Mouse (Mus musculus): ENCODE measurements around the gene Carhsp1. TPM values are rescaled to one million over a fixed set of nuclear protein-coding genes. Genes with fewer than 3 reads are reported as not detected.

The Carhsp1 gene
- polyA plus RNA-seq, 1 experiment from 2014 or later = 89.4 TPM

DNA sequence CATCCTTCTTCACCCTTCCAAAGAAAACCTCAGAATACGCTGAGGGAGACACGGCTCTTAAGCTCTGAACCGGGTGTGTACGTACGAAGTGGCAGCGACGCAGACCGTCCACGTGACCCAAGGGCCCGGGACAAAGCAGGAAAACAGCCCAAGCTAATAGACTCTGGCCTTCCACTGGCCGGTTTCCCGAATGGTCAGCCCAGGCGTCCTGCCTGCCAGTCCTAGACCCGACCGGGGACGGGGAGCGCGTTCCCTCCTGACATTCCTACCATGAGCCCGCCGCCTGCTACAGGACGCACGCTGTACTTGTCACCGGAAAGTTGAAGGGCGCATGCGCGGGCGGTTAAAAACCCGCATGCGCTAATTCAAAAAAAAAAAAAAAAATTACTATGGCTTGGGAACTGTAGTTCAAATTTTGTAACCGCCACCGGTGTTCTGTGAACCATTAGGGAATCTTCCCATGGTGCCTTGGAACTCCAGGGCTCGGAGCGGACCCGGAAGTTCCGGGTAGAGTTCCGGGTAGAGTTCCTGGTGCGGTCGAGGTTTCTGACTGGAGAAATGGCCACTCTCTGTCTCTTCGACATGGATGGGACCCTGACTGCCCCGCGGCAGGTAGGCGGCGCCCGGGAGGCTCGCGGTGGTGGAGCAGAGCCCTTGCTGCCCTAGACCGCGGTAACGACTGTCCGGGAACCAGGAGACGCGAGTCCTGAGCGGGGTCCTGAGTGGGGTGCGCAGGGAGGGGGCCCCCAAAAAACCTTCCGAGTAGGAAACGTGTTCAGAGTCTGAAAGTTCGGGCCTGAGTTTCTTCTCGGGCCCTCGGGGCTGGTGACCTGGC, 34.5 kb downstream of the Carhsp1 start, which contains the start of the genes Pmm2 and Tmem186:
TSS of gene Pmm2 (plus strand) at position 458 of the 835 bp plus-strand sequence.
TSS of gene Tmem186 (minus strand) at position 496 of the 835 bp plus-strand sequence.
- peaks cover 17% of the 10 kb centered on the region for H3K4me1 ChIP-seq (ENCODE audit: control insufficient read depth, insufficient read depth, low read length)
- H3K4me3 ChIP-seq (ENCODE audit: low read length) = peak within 1 kb of the TSS; percentile 62
- no peaks in the 10 kb centered on the region for H3K27me3 ChIP-seq (replicated peaks; ENCODE audit: control insufficient read depth, insufficient read depth, low read length)
- peak; percentile 88 for ATAC-seq
- peak within 1 kb of the TSS; percentile 86 for H3K27ac ChIP-seq (ENCODE audit: low read length)
- under 1% methylated on average over 59 of the region's 59 CpGs for WGBS
- H3K9ac ChIP-seq (ENCODE audit: low read depth, low read length) = peak within 1 kb of the TSS; percentile 83
- H3K36me3 ChIP-seq (ENCODE audit: control insufficient read depth, insufficient read depth, low read length) = 0 out of 2 replicates have a peak, but pooled peaks cover 2% of the 10 kb centered on the region
- H3K4me2 ChIP-seq (ENCODE audit: low read depth, low read length) = peak within 1 kb of the TSS; percentile 73
- H3K9me3 ChIP-seq (ENCODE audit: control insufficient read depth, low read length) = no peaks in the 10 kb centered on the region

DNA sequence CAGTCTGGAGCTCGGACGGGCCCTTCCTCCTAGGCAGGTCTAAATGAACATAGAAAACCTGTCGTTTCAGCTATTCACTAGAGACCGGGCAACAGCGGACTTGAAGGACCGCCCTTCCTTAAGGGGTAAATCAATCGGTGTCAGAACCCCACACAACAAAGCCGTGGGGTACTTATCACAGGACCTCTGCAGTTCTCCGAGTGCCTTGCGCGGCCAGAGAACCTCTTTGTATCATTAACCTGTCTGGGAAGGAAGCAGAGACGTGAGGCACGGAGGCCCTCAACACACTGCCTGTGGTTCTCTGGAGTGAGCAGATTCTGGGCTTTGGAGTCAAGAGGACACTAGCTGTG, 35.1 kb downstream of the Carhsp1 start:
- peak overlapping the region; percentile 83 for H3K9ac ChIP-seq (ENCODE audit: low read depth, low read length)
- peaks cover 17% of the 10 kb centered on the region for H3K4me1 ChIP-seq (ENCODE audit: control insufficient read depth, insufficient read depth, low read length)
- peak overlapping the region; percentile 73 for H3K4me2 ChIP-seq (ENCODE audit: low read depth, low read length)

DNA sequence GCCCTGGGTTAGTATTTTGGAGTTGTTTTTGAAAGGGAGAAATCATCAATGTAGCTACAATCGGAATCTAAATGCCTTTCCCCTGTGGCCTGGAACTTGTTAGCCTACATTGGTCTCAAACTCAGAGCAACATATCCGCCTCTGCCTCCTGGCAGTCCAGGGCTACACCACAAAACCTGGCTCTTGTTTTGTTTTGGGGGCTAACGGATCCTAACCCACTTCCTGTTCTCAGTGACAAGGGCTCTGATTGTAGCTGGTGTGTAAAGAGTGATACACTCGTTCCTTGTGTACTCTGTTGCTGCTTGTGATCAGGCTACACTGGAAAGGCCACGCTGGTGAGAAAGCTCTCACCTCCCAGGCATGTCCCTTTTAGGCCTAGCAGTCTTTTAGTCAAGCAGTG, 40.5 kb downstream of the Carhsp1 start:
- Histone ChIP-seq H3K9me3 (ENCODE audit: control insufficient read depth, low read length) (no peaks in the 10 kb centered on the region), H3K27ac (ENCODE audit: low read length) (no peak overlapping the region), H3K36me3 (ENCODE audit: control insufficient read depth, insufficient read depth, low read length) (0 out of 2 replicates have a peak, but pooled peaks cover 2% of the 10 kb centered on the region), H3K27me3 (replicated peaks; ENCODE audit: control insufficient read depth, insufficient read depth, low read length) (no peaks in the 10 kb centered on the region), H3K4me2 (ENCODE audit: low read depth, low read length) (no peak overlapping the region), H3K4me1 (ENCODE audit: control insufficient read depth, insufficient read depth, low read length) (peaks cover 10% of the 10 kb centered on the region), H3K9ac (ENCODE audit: low read depth, low read length) (no peak overlapping the region), H3K4me3 (ENCODE audit: low read length) (no peak overlapping the region)
- 89% methylated on average over 5 of the region's 5 CpGs for WGBS
- no peak for ATAC-seq

More for the DNA sequence above, 35.1 kb downstream of the Carhsp1 start:
- Histone ChIP-seq H3K27me3 (replicated peaks; ENCODE audit: control insufficient read depth, insufficient read depth, low read length) (no peaks in the 10 kb centered on the region), H3K36me3 (ENCODE audit: control insufficient read depth, insufficient read depth, low read length) (0 out of 2 replicates have a peak, but pooled peaks cover 2% of the 10 kb centered on the region), H3K27ac (ENCODE audit: low read length) (peak overlapping the region; percentile 86), H3K4me3 (ENCODE audit: low read length) (peak overlapping the region; percentile 62), H3K9me3 (ENCODE audit: control insufficient read depth, low read length) (no peaks in the 10 kb centered on the region)
- peak; percentile 33; the same call in 1 of the 2 replicates for ATAC-seq
- under 1% methylated on average over 13 of the region's 13 CpGs for WGBS

DNA sequence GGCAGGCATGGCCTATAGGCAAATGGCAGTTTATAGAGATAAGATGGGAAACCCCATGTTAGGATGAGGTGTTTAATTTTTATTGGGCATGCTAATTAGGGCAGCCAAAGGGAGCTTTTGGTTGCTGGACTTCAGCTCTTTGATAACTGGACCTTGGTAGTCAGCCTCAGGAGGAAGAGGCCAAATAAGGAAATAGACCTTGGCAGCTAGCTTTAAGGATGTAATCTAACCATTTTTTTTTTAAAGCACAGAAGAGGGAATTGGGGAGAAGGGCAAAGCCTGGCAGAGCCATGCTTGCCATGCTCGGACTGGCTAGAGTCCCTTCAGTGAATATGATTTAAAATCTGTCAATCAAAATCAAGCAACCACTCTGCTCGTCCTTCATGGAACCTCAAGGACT, 41.5 kb downstream of the Carhsp1 start:
- 0 out of 2 replicates have a peak, but pooled peaks cover under 1% of the 10 kb centered on the region for H3K36me3 ChIP-seq (ENCODE audit: control insufficient read depth, insufficient read depth, low read length)
- H3K4me3 ChIP-seq (ENCODE audit: low read length) = no peak overlapping the region
- ATAC-seq = 0 out of 2 replicates have a peak, but pooled peaks have one; percentile 32
- peaks cover 3% of the 10 kb centered on the region; the same call in 1 of the 2 replicates for H3K4me1 ChIP-seq (ENCODE audit: control insufficient read depth, insufficient read depth, low read length)
- no peaks in the 10 kb centered on the region for H3K9me3 ChIP-seq (ENCODE audit: control insufficient read depth, low read length)
- WGBS = 71% methylated on average over 2 of the region's 2 CpGs
- H3K9ac ChIP-seq (ENCODE audit: low read depth, low read length) = no peak overlapping the region
- H3K27ac ChIP-seq (ENCODE audit: low read length) = no peak overlapping the region
- no peaks in the 10 kb centered on the region for H3K27me3 ChIP-seq (replicated peaks; ENCODE audit: control insufficient read depth, insufficient read depth, low read length)
- no peak overlapping the region for H3K4me2 ChIP-seq (ENCODE audit: low read depth, low read length)

DNA sequence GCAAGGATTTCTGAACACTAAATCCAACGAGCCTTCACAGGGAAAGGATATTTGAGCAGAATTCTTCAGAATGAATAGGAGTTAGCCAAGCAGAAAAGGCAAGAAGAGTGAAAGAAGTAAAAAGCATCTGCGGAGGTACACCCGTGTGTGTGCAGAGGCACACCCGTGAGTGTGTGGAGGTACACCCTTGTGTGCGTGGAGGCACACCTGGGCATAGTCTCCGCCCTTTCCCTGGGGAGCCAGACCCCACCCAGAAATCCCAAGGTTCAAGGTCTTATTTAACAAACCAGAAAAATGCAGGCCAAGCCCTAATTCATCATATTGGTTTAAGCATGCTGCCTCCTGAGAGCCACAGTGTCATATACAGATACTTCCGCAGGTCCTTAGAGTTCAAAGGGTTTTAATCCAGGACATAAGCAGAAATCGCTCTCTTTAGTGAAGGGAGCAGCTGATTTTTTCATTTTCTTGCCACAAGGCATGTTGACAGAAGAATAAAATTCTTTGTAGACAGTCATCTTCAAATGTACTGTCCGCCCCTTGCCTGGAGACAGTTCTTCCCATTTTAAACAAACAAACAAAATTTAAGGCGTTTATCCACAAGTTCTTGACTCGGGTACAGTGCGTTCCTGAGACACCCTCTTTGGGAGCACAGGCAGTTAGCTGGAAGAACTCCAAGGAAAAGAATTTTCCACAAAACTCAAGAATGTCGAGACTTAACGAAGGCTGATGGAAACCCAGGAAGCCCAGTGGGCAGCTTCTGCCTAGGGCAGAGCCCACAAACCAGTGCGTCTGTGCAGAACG, 51.4 kb downstream of the Carhsp1 start:
- Histone ChIP-seq H3K27me3 (replicated peaks; ENCODE audit: control insufficient read depth, insufficient read depth, low read length) (no peaks in the 10 kb centered on the region), H3K9me3 (ENCODE audit: control insufficient read depth, low read length) (0 out of 2 replicates have a peak, but pooled peaks cover 5% of the 10 kb centered on the region), H3K4me2 (ENCODE audit: low read depth, low read length) (no peak overlapping the region), H3K4me3 (ENCODE audit: low read length) (no peak overlapping the region), H3K9ac (ENCODE audit: low read depth, low read length) (no peak overlapping the region), H3K4me1 (ENCODE audit: control insufficient read depth, insufficient read depth, low read length) (peaks cover 16% of the 10 kb centered on the region), H3K36me3 (ENCODE audit: control insufficient read depth, insufficient read depth, low read length) (no peaks in the 10 kb centered on the region), H3K27ac (ENCODE audit: low read length) (peak overlapping the region; percentile 55)
- WGBS = 43% methylated on average over 16 of the region's 16 CpGs
- ATAC-seq = peak; percentile 82

DNA sequence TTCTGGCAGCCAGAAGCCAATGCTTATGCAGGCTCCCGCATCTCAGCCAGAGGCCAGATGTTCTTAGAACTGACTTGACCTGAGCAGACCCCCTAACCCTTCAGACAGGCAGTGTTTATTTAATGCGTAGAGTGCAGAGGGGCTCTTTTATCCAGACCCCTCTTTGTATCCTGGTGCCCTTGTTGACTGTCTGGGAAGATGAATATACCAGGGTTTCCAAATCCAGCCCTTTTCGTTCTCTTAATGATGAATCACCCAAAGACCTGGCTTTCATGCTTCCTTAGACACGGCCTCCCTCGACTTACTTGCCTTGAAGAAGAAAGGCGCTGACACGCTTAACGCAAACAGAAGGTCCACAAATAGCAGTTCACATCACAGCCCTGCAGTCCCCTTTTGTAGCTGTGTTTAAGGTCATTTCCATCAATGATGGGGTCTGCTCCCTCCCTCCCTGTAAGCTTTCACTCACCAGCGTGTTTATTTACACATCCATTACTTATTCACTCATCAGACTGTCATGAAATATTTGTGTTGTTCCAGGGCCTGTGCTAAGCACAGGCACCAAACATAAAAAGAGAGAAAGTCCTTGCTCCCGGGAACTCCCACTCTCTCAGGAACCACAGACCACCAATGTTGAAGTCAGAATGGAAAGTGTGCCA, 52.2 kb downstream of the Carhsp1 start:
- Histone ChIP-seq H3K9ac (ENCODE audit: low read depth, low read length) (no peak overlapping the region), H3K4me3 (ENCODE audit: low read length) (no peak overlapping the region), H3K36me3 (ENCODE audit: control insufficient read depth, insufficient read depth, low read length) (no peaks in the 10 kb centered on the region), H3K27me3 (replicated peaks; ENCODE audit: control insufficient read depth, insufficient read depth, low read length) (no peaks in the 10 kb centered on the region), H3K27ac (ENCODE audit: low read length) (peak overlapping the region; percentile 47; the same call in 1 of the 2 replicates), H3K4me1 (ENCODE audit: control insufficient read depth, insufficient read depth, low read length) (peaks cover 16% of the 10 kb centered on the region), H3K9me3 (ENCODE audit: control insufficient read depth, low read length) (0 out of 2 replicates have a peak, but pooled peaks cover 5% of the 10 kb centered on the region), H3K4me2 (ENCODE audit: low read depth, low read length) (no peak overlapping the region)
- peak; percentile 8; the same call in 1 of the 2 replicates for ATAC-seq
- 28% methylated on average over 10 of the region's 10 CpGs for WGBS

DNA sequence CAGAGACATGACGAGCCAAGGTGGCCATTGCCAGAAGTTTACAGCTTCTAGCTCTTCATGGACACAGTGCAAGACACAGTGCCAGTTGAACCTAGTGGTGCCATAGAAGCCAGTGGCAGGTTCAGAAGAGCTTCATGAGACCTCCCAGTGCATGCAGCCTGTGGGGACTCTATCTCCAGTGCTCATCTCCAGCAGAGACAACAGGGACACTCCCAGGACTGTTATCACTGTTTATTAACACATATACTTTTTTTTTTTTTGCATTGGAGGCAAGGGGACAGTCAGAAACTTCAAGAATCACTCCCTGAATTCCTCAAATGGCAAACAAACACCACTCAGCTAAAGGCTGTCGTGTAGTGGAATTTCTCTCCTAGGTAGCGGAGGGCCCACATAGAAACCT, 58.5 kb downstream of the Carhsp1 start:
- no peaks in the 10 kb centered on the region; the same call in 1 of the 2 replicates for H3K9me3 ChIP-seq (ENCODE audit: control insufficient read depth, low read length)
- no peak overlapping the region for H3K4me3 ChIP-seq (ENCODE audit: low read length)
- H3K27ac ChIP-seq (ENCODE audit: low read length) = no peak overlapping the region
- no peaks in the 10 kb centered on the region for H3K27me3 ChIP-seq (replicated peaks; ENCODE audit: control insufficient read depth, insufficient read depth, low read length)
- 83% methylated on average over 3 of the region's 3 CpGs for WGBS
- no peaks in the 10 kb centered on the region for H3K4me1 ChIP-seq (ENCODE audit: control insufficient read depth, insufficient read depth, low read length)
- no peak overlapping the region for H3K4me2 ChIP-seq (ENCODE audit: low read depth, low read length)
- no peak for ATAC-seq
- no peak overlapping the region for H3K9ac ChIP-seq (ENCODE audit: low read depth, low read length)
- H3K36me3 ChIP-seq (ENCODE audit: control insufficient read depth, insufficient read depth, low read length) = 0 out of 2 replicates have a peak, but pooled peaks cover 6% of the 10 kb centered on the region

DNA sequence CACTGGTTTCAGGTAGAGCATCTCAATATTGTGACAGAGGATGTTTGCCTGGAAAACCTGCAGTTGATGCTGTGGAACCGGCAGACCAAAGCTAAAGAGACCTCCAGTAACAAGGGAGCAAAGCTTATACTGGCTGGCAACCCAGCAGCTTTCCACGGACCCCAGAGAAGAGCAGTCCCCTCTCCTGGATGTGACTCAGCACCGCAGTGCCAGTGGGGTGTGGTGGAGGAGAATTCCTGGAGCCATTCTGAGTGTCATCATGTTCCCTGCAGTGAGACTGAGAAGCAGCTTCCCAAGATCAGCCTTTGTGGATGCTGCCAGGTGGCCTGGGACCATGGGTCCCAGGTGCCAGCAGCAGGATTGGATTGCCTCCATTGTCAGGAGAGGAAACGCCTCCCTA, 58.9 kb downstream of the Carhsp1 start:
- no peaks in the 10 kb centered on the region; the same call in 1 of the 2 replicates for H3K9me3 ChIP-seq (ENCODE audit: control insufficient read depth, low read length)
- no peak overlapping the region for H3K4me2 ChIP-seq (ENCODE audit: low read depth, low read length)
- ATAC-seq = 0 out of 2 replicates have a peak, but pooled peaks have one; percentile 32
- no peak overlapping the region for H3K27ac ChIP-seq (ENCODE audit: low read length)
- no peaks in the 10 kb centered on the region for H3K27me3 ChIP-seq (replicated peaks; ENCODE audit: control insufficient read depth, insufficient read depth, low read length)
- no peaks in the 10 kb centered on the region for H3K4me1 ChIP-seq (ENCODE audit: control insufficient read depth, insufficient read depth, low read length)
- 85% methylated on average over 4 of the region's 4 CpGs for WGBS
- H3K36me3 ChIP-seq (ENCODE audit: control insufficient read depth, insufficient read depth, low read length) = 0 out of 2 replicates have a peak, but pooled peaks cover 6% of the 10 kb centered on the region
- H3K4me3 ChIP-seq (ENCODE audit: low read length) = no peak overlapping the region
- H3K9ac ChIP-seq (ENCODE audit: low read depth, low read length) = no peak overlapping the region
